Comparison of ENCODE assay signal across 8 mouse cellular contexts in the genomic region with DNA sequence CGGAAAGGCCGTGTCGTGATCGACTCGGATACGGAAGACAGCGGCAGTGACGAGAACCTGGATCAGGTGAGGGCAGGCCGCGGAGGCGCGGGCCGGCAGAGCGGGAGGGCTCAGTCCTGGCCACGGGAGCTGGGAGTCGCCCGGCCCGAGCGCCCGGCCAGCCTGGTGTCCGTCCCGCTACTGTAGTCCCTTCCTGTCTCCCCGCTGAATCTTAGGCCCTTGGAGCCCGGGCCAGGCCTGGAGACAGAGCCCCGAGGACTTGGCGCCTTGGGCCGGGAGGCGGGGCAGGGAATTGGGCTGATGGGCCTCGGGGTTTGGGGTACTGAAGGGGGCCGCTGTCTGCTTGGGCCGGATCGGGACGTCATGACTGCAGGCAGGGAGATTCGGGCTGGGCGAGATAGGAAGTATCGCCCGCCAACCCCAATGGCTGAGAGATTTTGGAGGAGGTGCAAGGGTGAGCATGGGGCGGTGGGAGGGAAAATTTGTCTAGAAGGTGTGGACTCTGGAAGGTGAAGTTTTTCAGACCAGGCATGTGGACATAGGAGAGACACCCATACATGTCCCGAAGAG. TPM values are rescaled to one million over a fixed set of nuclear protein-coding genes. Genes with fewer than 3 reads are reported as not detected.
DNase-seq lines count a peak whose midpoint lies in the region; ATAC-seq lines count a peak whose summit lies in the region.

No protein-coding gene starts in this region.

- H3K27me3 ChIP-seq in embryonic facial prominence, embryonic 13.5 days: no peaks in the 10 kb centered on the region
- H3K27me3 ChIP-seq in midbrain, embryonic 11.5 days (ENCODE audit: control insufficient read depth, insufficient read depth, low read length): no peaks in the 10 kb centered on the region

- ATAC-seq in embryonic facial prominence, embryonic 13.5 days (ENCODE audit: insufficient number of reproducible peaks, insufficient read depth, low FRiP score, low TSS enrichment, low read depth): peak; percentile 80
- peak; percentile 42 for ATAC-seq in inflammation-experienced regulatory T-cells, adult 6 months
- ATAC-seq in midbrain, embryonic 11.5 days (ENCODE audit: low FRiP score): peak; percentile 92

- no peaks in the 10 kb centered on the region for H3K9me3 ChIP-seq in embryonic facial prominence, embryonic 13.5 days
- H3K9me3 ChIP-seq in midbrain, embryonic 11.5 days (ENCODE audit: control insufficient read depth, low read length): no peaks in the 10 kb centered on the region

- peak; percentile 38 to 64 for DNase-seq in gastrocnemius, postnatal 4 days (ENCODE audit: low spot score in 2 of 2)
- no peak for DNase-seq in gastrocnemius, postnatal 25 days
- DNase-seq in CD8-positive naive resting alpha-beta T cell, adult 2 months (ENCODE audit: low read depth in 2 of 2, low spot score in 2 of 2): peak; percentile 26 to 39
- DNase-seq in midbrain, embryonic 11.5 days (ENCODE audit: low spot score, missing footprints): no peak
- DNase-seq in urinary bladder, postnatal 36 days (ENCODE audit: low spot score in 2 of 2): no peak
- DNase-seq in cerebellum, postnatal 25 days: no peak

- H3K4me2 ChIP-seq in embryonic facial prominence, embryonic 13.5 days: peak overlapping the region; percentile 84
- H3K4me2 ChIP-seq in midbrain, embryonic 11.5 days: peak overlapping the region; percentile 66

- H3K4me1 ChIP-seq in embryonic facial prominence, embryonic 13.5 days: peaks cover 19% of the 10 kb centered on the region
- peaks cover 9% of the 10 kb centered on the region for H3K4me1 ChIP-seq in midbrain, embryonic 11.5 days (ENCODE audit: control insufficient read depth, insufficient read depth, low read length)

- H3K36me3 ChIP-seq in embryonic facial prominence, embryonic 13.5 days: peaks cover 5% of the 10 kb centered on the region; the same call in 1 of the 2 replicates
- H3K36me3 ChIP-seq in midbrain, embryonic 11.5 days (ENCODE audit: control insufficient read depth, insufficient read depth, low read length): no peaks in the 10 kb centered on the region

- H3K27ac ChIP-seq in embryonic facial prominence, embryonic 13.5 days: peak overlapping the region; percentile 75
- peak overlapping the region; percentile 46; the same call in 1 of the 2 replicates for H3K27ac ChIP-seq in midbrain, embryonic 11.5 days (ENCODE audit: low read depth, low read length)

- peak overlapping the region; percentile 99 for H3K4me3 ChIP-seq in embryonic facial prominence, embryonic 13.5 days
- peak overlapping the region; percentile 77 for H3K4me3 ChIP-seq in midbrain, embryonic 11.5 days (ENCODE audit: low read depth, low read length)

- under 1% methylated on average over 39 of the region's 39 CpGs for WGBS in embryonic facial prominence, embryonic 13.5 days
- under 1% methylated on average over 39 of the region's 39 CpGs for WGBS in midbrain, embryonic 11.5 days

- peak overlapping the region; percentile 99 for H3K9ac ChIP-seq in embryonic facial prominence, embryonic 13.5 days
- peak overlapping the region; percentile 93 for H3K9ac ChIP-seq in midbrain, embryonic 11.5 days (ENCODE audit: low read length)

RNA-seq across cellular contexts. Expression of gene Rtf1, which starts 0.4 kb away (rescaled TPM):
- 10 to 100 TPM; 32.3 to 38.3 TPM for total RNA-seq in gastrocnemius, postnatal 4 days (2021)
- total RNA-seq in gastrocnemius, postnatal 25 days (2021): 10 to 100 TPM; 18.4 to 22.0 TPM
- 69.0 and 74.0 TPM in 2 replicates for polyA plus RNA-seq in embryonic facial prominence, embryonic 13.5 days (2015; fragmentation: Nextera tagmentation; extraction: Ambion mirVana)
- polyA plus RNA-seq in inflammation-experienced regulatory T-cells, adult 6 months (2017; shearing (Covaris generic)): 10 to 100 TPM; 25.1 to 51.6 (median 44.1) TPM
- 32.1 and 34.5 TPM in 2 replicates for polyA plus RNA-seq in midbrain, embryonic 11.5 days (2014; fragmentation: Nextera tagmentation; extraction: Ambion mirVana)

RNA-seq across cellular contexts. Expression of gene Ndufaf1, which starts 12.7 kb away (rescaled TPM):
- 10 to 100 TPM; 31.2 to 32.4 TPM for total RNA-seq in gastrocnemius, postnatal 4 days (2021)
- total RNA-seq in gastrocnemius, postnatal 25 days (2021): 10 to 100 TPM; 44.2 to 51.0 TPM
- 52.0 and 52.4 TPM in 2 replicates for polyA plus RNA-seq in embryonic facial prominence, embryonic 13.5 days (2015; fragmentation: Nextera tagmentation; extraction: Ambion mirVana)
- 10 to 100 TPM; 24.3 to 30.2 (median 27.8) TPM for polyA plus RNA-seq in inflammation-experienced regulatory T-cells, adult 6 months (2017; shearing (Covaris generic))
- polyA plus RNA-seq in midbrain, embryonic 11.5 days (2014; fragmentation: Nextera tagmentation; extraction: Ambion mirVana): 40.3 and 47.6 TPM in 2 replicates

RNA-seq across cellular contexts. Expression of gene Oip5, which starts 57.0 kb away (rescaled TPM):
- total RNA-seq in gastrocnemius, postnatal 4 days (2021): 1 to 10 TPM; 5.0 to 5.7 TPM
- under 1 TPM in 1 of 2 experiments, not detected in 1; 0.32 TPM for total RNA-seq in gastrocnemius, postnatal 25 days (2021)
- polyA plus RNA-seq in embryonic facial prominence, embryonic 13.5 days (2015; fragmentation: Nextera tagmentation; extraction: Ambion mirVana): 23.0 and 24.6 TPM in 2 replicates
- polyA plus RNA-seq in inflammation-experienced regulatory T-cells, adult 6 months (2017; shearing (Covaris generic)): 10 to 100 TPM in 1 of 3 experiments, 1 to 10 TPM in 2; 2.3 to 14.8 (median 5.0) TPM
- 38.0 and 38.5 TPM in 2 replicates for polyA plus RNA-seq in midbrain, embryonic 11.5 days (2014; fragmentation: Nextera tagmentation; extraction: Ambion mirVana)

RNA-seq across cellular contexts. Expression of gene Nusap1, which starts 57.2 kb away (rescaled TPM):
- total RNA-seq in gastrocnemius, postnatal 4 days (2021): 10 to 100 TPM; 14.8 to 17.1 TPM
- under 1 TPM; 0.46 to 0.54 TPM for total RNA-seq in gastrocnemius, postnatal 25 days (2021)
- 79.5 and 79.7 TPM in 2 replicates for polyA plus RNA-seq in embryonic facial prominence, embryonic 13.5 days (2015; fragmentation: Nextera tagmentation; extraction: Ambion mirVana)
- polyA plus RNA-seq in inflammation-experienced regulatory T-cells, adult 6 months (2017; shearing (Covaris generic)): 100 to 1,000 TPM in 1 of 3 experiments, 10 to 100 TPM in 1, 1 to 10 TPM in 1; 8.5 to 112 (median 10.8) TPM
- 121 and 130 TPM in 2 replicates for polyA plus RNA-seq in midbrain, embryonic 11.5 days (2014; fragmentation: Nextera tagmentation; extraction: Ambion mirVana)

Comparison
In these comparisons a context has a peak if more than half of its experiments do, and no peak if none do; other contexts are left out.
1. DNase-seq: peak in gastrocnemius, postnatal 4 days (2 of 2) and CD8-positive naive resting alpha-beta T cell, adult 2 months (2 of 2); none in gastrocnemius, postnatal 25 days (single experiment), midbrain, embryonic 11.5 days (single experiment), urinary bladder, postnatal 36 days (0 of 2) and cerebellum, postnatal 25 days (0 of 2).
2. ATAC-seq: peak in every context shown above with its lines; median percentile 92 in midbrain, embryonic 11.5 days; 80 in embryonic facial prominence, embryonic 13.5 days; 42 in inflammation-experienced regulatory T-cells, adult 6 months.